Mouse (Mus musculus): ENCODE results near the gene Wdtc1. TPM values are rescaled to one million over a fixed set of nuclear protein-coding genes. Genes with fewer than 3 reads are reported as not detected.

Wdtc1 gene
- polyA plus RNA-seq, 1 experiment from 2014 or later: 12.0 TPM

GRCm38 (mm10) chr4:133256820-133257219 is 96.5 kb downstream of the Wdtc1 start:
- peak; percentile 47 for ATAC-seq (replicated peaks; ENCODE audit: low FRiP score)
- H3K4me2 ChIP-seq: peak overlapping the region; percentile 49
- peak overlapping the region; percentile 9 for H3K4me3 ChIP-seq (replicated peaks)
- no peak overlapping the region for H3K27ac ChIP-seq
- H3K9me3 ChIP-seq (replicated peaks): no peaks in the 10 kb centered on the region
- WGBS: 15% methylated on average over 24 of the region's 24 CpGs
- peak overlapping the region; percentile 19; the same call in 1 of the 2 replicates for H3K9ac ChIP-seq
- peaks cover 44% of the 10 kb centered on the region for H3K27me3 ChIP-seq
- peaks cover 24% of the 10 kb centered on the region for H3K4me1 ChIP-seq
- H3K36me3 ChIP-seq: no peaks in the 10 kb centered on the region

GRCm38 (mm10) chr4:133255392-133255791 is 97.9 kb downstream of the Wdtc1 start:
- no peak overlapping the region for H3K4me3 ChIP-seq (replicated peaks)
- no peak for ATAC-seq (replicated peaks; ENCODE audit: low FRiP score)
- no peak overlapping the region for H3K4me2 ChIP-seq
- peaks cover 59% of the 10 kb centered on the region for H3K27me3 ChIP-seq
- no peaks in the 10 kb centered on the region for H3K9me3 ChIP-seq (replicated peaks)
- H3K36me3 ChIP-seq: no peaks in the 10 kb centered on the region
- peaks cover 38% of the 10 kb centered on the region for H3K4me1 ChIP-seq
- H3K9ac ChIP-seq: no peak overlapping the region
- no peak overlapping the region for H3K27ac ChIP-seq
- 72% methylated on average over 6 of the region's 6 CpGs for WGBS

DNA sequence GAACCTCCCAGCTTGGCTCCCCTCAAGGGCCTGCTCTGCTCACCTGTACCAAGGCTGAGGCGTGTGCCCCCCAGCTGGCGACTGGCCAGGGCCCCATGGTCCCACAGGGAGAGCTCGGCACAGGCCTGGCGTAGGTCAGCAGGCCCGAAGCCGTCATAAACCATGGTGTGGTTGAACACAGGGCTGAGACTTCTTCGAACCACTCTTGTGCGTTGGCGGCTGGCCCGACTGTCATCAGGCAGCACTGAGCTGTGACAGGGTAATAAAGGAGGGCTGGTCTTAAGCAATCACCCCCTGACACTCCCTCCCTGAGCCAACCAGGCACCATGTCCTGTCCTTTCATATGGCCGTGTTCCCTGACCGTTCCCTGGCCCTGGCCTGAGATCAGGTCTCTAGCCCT is 99.9 kb downstream of the Wdtc1 start:
- ATAC-seq (replicated peaks; ENCODE audit: low FRiP score): 0 out of 2 replicates have a peak, but pooled peaks have one; percentile 31
- Histone ChIP-seq H3K4me3 (replicated peaks) (no peak overlapping the region), H3K9ac (no peak overlapping the region), H3K4me2 (no peak overlapping the region), H3K36me3 (no peaks in the 10 kb centered on the region), H3K4me1 (peaks cover 49% of the 10 kb centered on the region), H3K27me3 (peaks cover 75% of the 10 kb centered on the region), H3K9me3 (replicated peaks) (no peaks in the 10 kb centered on the region), H3K27ac (peak overlapping the region; percentile 33; the same call in 1 of the 2 replicates)
- 28% methylated on average over 12 of the region's 12 CpGs for WGBS

GRCm38 (mm10) chr4:133252089-133252488 is 101.2 kb downstream of the Wdtc1 start:
- peaks cover 78% of the 10 kb centered on the region for H3K27me3 ChIP-seq
- H3K4me3 ChIP-seq (replicated peaks): no peak overlapping the region
- H3K36me3 ChIP-seq: no peaks in the 10 kb centered on the region
- peaks cover 53% of the 10 kb centered on the region for H3K4me1 ChIP-seq
- no peak for ATAC-seq (replicated peaks; ENCODE audit: low FRiP score)
- H3K27ac ChIP-seq: no peak overlapping the region
- no peak overlapping the region for H3K9ac ChIP-seq
- 54% methylated on average over 4 of the region's 4 CpGs for WGBS
- 0 out of 2 replicates have a peak overlapping the region, but pooled peaks have one; percentile 83 for H3K4me2 ChIP-seq
- H3K9me3 ChIP-seq (replicated peaks): no peaks in the 10 kb centered on the region

DNA sequence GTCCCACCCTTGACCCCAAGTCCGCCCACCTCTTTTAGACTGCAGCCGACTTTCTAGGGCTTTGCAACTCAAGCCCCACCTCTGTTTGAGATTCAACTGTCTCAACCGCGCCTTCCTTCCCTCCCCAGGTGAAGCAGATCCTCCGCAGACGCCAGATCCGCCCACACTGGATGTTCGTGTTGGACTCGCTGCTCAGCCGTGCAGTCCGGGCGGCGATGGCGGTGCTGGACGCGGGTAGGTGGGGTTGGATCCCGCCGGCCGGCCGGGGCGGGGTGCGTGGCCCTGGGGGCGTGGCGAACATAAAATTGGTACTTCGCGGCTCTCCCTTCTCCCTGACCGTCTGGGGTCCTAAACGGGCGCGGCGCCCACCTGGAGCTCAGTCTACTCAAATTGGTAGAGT is 102.1 kb downstream of the Wdtc1 start:
- H3K4me2 ChIP-seq: peak overlapping the region; percentile 83
- H3K4me1 ChIP-seq: peaks cover 52% of the 10 kb centered on the region
- H3K36me3 ChIP-seq: no peaks in the 10 kb centered on the region
- no peak for ATAC-seq (replicated peaks; ENCODE audit: low FRiP score)
- no peaks in the 10 kb centered on the region for H3K9me3 ChIP-seq (replicated peaks)
- no peak overlapping the region for H3K27ac ChIP-seq
- WGBS: 3% methylated on average over 31 of the region's 31 CpGs
- peaks cover 78% of the 10 kb centered on the region for H3K27me3 ChIP-seq
- peak overlapping the region; percentile 43 for H3K4me3 ChIP-seq (replicated peaks)
- H3K9ac ChIP-seq: 0 out of 2 replicates have a peak overlapping the region, but pooled peaks have one; percentile 41

DNA sequence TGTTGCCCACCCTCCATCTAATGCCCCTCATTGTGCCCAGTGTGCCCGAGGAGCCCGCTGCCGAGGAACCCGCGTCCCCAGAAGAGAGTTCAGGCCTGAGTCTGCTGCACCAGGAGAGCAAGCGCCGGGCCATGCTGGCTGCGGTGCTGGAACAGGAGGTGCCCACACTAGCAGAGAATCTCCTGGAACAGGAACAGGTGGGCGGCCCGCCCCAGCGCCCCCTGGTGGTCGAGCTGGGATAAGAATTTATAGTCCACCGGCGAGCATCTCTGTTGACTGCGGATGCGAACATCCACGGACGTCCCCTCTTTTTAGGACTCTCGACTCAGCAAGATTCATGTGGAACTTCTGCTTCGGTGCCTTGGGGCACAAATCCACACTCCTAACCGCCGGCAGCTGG is 102.7 kb downstream of the Wdtc1 start:
- H3K27ac ChIP-seq: no peak overlapping the region
- H3K4me2 ChIP-seq: peak overlapping the region; percentile 83
- peaks cover 76% of the 10 kb centered on the region for H3K27me3 ChIP-seq
- peak overlapping the region; percentile 43 for H3K4me3 ChIP-seq (replicated peaks)
- H3K4me1 ChIP-seq: peaks cover 52% of the 10 kb centered on the region
- H3K9ac ChIP-seq: 0 out of 2 replicates have a peak overlapping the region, but pooled peaks have one; percentile 41
- no peak for ATAC-seq (replicated peaks; ENCODE audit: low FRiP score)
- 4% methylated on average over 22 of the region's 22 CpGs for WGBS
- H3K36me3 ChIP-seq: no peaks in the 10 kb centered on the region
- no peaks in the 10 kb centered on the region for H3K9me3 ChIP-seq (replicated peaks)

DNA sequence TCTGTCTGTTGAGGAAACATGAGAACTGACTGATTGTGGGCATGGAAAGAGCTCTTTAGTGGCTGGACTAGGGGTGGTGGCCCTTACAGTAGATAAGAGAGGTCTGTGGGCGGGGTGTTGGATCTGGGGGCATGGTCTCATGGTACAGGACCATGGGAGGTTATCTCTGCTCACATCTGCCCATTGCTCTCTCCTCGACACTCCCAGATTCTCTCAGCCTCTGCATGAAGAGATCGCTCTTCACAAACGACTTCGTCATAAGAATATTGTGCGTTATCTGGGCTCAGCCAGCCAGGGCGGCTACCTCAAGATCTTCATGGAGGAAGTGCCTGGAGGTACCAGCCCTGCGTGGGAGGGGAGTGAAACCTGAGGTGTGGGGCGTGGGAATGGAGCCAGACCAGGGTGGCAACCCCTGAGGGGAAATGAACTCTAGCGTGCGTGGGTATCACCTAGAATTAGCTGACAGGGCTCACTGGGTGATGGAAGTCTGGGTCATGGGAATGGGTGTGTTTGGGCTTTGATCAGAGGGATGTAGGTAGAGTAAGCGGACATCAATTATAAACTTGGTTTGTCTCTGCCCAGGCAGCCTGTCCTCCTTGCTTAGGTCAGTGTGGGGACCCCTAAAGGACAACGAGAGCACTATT is 105.4 kb downstream of the Wdtc1 start:
- peaks cover 82% of the 10 kb centered on the region for H3K27me3 ChIP-seq
- H3K4me1 ChIP-seq: peaks cover 49% of the 10 kb centered on the region
- H3K4me2 ChIP-seq: no peak overlapping the region
- H3K9ac ChIP-seq: no peak overlapping the region
- no peak overlapping the region for H3K4me3 ChIP-seq (replicated peaks)
- H3K27ac ChIP-seq: no peak overlapping the region
- no peaks in the 10 kb centered on the region for H3K9me3 ChIP-seq (replicated peaks)
- WGBS: 61% methylated on average over 13 of the region's 13 CpGs
- no peaks in the 10 kb centered on the region for H3K36me3 ChIP-seq
- ATAC-seq (replicated peaks; ENCODE audit: low FRiP score): peak; percentile 42; the same call in 1 of the 2 replicates

- H3K27ac ChIP-seq: no peak overlapping the region
- H3K4me3 ChIP-seq (replicated peaks): no peak overlapping the region
- no peak for ATAC-seq (replicated peaks; ENCODE audit: low FRiP score)
- no peak overlapping the region for H3K9ac ChIP-seq
- 28% methylated on average over 15 of the region's 15 CpGs for WGBS
- H3K4me1 ChIP-seq: peaks cover 48% of the 10 kb centered on the region
- peaks cover 84% of the 10 kb centered on the region for H3K27me3 ChIP-seq
- peak overlapping the region; percentile 17; the same call in 1 of the 2 replicates for H3K4me2 ChIP-seq
- H3K36me3 ChIP-seq: no peaks in the 10 kb centered on the region
- H3K9me3 ChIP-seq (replicated peaks): no peaks in the 10 kb centered on the region
Measured at GRCm38 (mm10) chr4:133247072-133247471, 106.2 kb downstream of the Wdtc1 start.

- Histone ChIP-seq H3K4me3 (replicated peaks) (no peak overlapping the region), H3K9me3 (replicated peaks) (no peaks in the 10 kb centered on the region), H3K36me3 (no peaks in the 10 kb centered on the region), H3K9ac (no peak overlapping the region), H3K27ac (no peak overlapping the region), H3K4me1 (peaks cover 37% of the 10 kb centered on the region), H3K27me3 (peaks cover 63% of the 10 kb centered on the region), H3K4me2 (no peak overlapping the region)
- no peak for ATAC-seq (replicated peaks; ENCODE audit: low FRiP score)
- WGBS: 91% methylated on average over 1 of the region's 1 CpGs
Measured at GRCm38 (mm10) chr4:133244289-133244688, 109.0 kb downstream of the Wdtc1 start.

GRCm38 (mm10) chr4:133243538-133243937 is 109.7 kb downstream of the Wdtc1 start:
- H3K4me1 ChIP-seq: peaks cover 37% of the 10 kb centered on the region
- H3K9ac ChIP-seq: no peak overlapping the region
- no peak overlapping the region for H3K27ac ChIP-seq
- WGBS: 22% methylated on average over 13 of the region's 13 CpGs
- H3K4me2 ChIP-seq: 0 out of 2 replicates have a peak overlapping the region, but pooled peaks have one; percentile 20
- no peak overlapping the region for H3K4me3 ChIP-seq (replicated peaks)
- H3K36me3 ChIP-seq: no peaks in the 10 kb centered on the region
- H3K9me3 ChIP-seq (replicated peaks): no peaks in the 10 kb centered on the region
- peaks cover 63% of the 10 kb centered on the region for H3K27me3 ChIP-seq
- no peak for ATAC-seq (replicated peaks; ENCODE audit: low FRiP score)

GRCm38 (mm10) chr4:133242710-133243109 is 110.6 kb downstream of the Wdtc1 start:
- Histone ChIP-seq H3K4me2 (no peak overlapping the region), H3K9ac (no peak overlapping the region), H3K9me3 (replicated peaks) (no peaks in the 10 kb centered on the region), H3K27me3 (peaks cover 55% of the 10 kb centered on the region), H3K4me1 (peaks cover 37% of the 10 kb centered on the region), H3K4me3 (replicated peaks) (no peak overlapping the region), H3K36me3 (no peaks in the 10 kb centered on the region), H3K27ac (no peak overlapping the region)
- 65% methylated on average over 9 of the region's 9 CpGs for WGBS
- no peak for ATAC-seq (replicated peaks; ENCODE audit: low FRiP score)

Measured in kidney, embryonic 15.5 days (tissue).